Mouse (Mus musculus): ENCODE data around the gene Swap70. TPM values are rescaled to one million over a fixed set of nuclear protein-coding genes. Genes with fewer than 3 reads are reported as not detected.

The Swap70 gene
- total RNA-seq, 2 experiments from 2014 or later = 16.0 to 20.4 TPM

GRCm38 (mm10) chr7:110306281-110306680 lies 84.8 kb downstream of the Swap70 start:
- DNase-seq = no peak

DNA sequence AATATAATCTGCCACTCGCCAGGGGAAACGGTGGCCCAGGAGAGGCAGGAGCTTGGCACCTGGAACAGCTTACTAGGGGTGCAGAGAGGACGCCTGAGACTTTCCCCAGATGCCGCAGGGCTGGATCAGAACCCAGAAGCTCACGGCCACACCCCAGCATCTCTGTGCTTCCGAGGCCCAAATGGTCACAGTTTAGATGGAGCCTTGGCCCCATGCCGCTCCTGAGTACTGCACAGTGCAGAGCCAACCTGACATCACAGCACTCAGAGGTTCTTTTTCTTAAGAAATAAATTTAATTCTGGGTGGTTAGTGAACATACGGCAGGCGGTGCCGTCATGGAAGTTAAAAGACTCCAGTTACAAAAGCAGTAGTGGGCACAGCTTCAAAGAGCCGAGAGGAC lies 86.2 kb downstream of the Swap70 start:
- no peak for DNase-seq

DNA sequence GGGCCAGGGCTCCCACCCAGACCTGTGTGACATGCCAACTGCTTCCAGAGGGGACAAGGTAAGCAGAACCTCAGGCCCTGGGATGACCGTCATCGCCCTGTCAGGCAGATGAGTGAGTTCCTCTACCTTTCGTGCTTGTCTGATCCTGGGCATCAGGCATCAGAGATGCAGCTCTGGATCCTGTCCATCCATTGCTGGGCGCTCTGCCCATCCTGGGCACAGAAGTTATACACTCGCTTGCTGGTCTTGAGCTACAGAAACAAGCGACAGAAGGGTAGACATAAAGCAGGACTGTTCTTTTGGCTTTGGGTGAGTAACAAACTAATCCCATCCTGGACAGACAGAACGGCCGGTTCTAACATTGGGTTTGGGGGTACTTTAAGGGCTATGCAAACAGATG lies 87.7 kb downstream of the Swap70 start:
- DNase-seq = no peak

- no peak for DNase-seq
Observed at GRCm38 (mm10) chr7:110313392-110314055, 92.0 kb downstream of the Swap70 start.

GRCm38 (mm10) chr7:110314401-110314890 lies 92.9 kb downstream of the Swap70 start:
- no peak for DNase-seq

DNA sequence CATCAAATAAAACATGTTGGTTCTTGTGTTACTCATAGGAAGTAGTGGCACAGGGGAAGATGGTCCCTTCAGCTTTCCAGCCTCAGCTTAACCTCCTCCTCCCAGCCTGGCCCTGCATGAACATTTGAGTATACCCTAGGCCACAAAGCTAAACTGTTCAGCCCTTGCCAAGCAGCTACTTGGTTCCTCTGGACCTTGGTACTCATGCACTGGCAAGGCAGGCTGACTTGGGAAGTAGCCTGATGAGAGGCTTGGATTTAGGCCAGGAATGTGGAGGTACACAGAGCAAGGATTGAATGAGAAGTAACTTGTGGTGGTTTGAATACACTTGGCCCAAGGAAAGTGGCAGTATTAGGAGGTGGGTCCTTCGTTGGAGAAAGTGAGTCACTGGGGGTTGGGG lies 93.8 kb downstream of the Swap70 start:
- no peak for DNase-seq

GRCm38 (mm10) chr7:110317412-110317811 lies 95.9 kb downstream of the Swap70 start:
- no peak for DNase-seq

DNA sequence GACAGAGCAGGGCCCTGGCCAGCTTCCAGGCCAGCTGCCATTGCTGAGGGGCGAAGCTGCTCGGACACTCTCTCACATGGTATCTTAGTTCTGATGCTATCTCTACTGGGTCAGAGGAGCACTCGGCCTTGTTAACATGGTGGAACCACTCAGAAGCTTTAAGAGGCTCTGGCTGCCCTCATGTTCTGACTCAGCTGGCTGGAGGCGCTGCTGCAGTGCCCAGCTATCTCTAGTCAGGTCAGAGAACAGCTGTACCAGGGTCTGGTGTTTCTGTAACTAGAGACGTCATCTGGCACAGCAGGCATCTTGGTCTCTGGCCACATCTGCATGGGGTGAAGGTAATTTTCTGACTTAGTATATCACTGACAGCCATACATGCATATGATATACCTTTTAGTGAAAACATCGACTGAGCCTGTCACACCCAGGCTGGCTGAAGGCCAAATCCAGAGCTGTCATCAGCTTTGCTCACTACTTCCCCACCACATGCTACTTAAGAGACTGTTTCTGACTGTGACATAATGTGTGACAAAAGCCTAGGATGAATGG lies 97.5 kb downstream of the Swap70 start:
- DNase-seq = peak in 1 of 2 experiments; percentile 31

DNA sequence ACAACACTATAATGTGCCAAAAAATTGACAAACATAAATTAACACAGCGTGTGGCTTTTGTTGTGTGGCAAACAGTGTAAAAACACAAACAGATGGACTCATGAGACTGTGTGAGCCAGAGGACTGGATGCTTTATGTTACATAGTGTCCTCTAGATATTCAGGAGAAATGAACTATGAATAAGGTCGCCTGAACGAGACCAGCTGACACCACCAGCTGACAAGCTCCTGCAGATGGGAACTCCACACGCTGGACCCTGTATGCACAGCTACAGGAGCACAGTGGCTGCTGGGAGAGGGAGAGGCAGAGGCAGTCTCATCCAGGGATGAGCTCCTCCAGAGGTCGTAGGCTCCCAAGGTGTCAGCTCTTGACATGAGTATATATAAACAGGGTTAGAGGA lies 99.6 kb downstream of the Swap70 start:
- no peak for DNase-seq

GRCm38 (mm10) chr7:110324852-110325251 lies 103.3 kb downstream of the Swap70 start:
- DNase-seq = no peak

DNA sequence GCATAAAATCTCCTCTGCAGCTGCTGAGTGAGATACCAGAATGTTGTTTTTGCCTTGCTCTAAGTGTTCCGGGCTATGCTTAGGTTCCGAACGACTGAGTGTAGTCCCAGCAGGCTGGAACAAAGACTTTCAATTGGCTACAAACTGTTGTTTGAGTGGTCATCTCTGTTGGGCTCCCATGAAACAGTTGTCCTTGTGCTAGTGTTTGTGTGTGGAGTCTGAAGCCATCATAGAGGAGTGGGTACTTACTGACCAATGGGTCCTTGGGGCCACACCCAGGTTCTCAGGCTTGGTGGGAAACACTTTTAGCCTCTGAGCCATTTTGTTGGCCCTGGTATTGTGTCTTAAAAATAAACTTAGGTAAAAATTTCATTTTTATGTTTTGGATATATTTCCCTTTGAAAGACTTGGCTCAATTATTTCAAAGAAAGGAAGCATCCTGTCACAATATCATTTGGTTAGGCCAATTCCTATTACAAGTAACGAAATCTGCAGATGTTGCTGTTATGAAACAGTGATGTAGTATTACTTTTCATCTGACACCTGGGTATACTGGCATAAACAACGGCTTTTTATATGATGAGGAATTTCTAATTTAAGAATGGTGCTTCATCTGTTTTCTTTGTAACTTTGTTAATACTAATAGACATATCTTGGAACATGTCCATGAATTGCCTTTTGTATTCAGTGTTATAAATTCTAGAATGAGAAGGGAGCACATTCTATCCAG lies 104.0 kb downstream of the Swap70 start:
- DNase-seq = no peak

Other genes with a start within 250 kb of the Swap70 start
- 10 to 100 TPM; 48.5 to 51.7 TPM for gene Tmem41b, start 234.8 kb upstream of the Swap70 start, total RNA-seq (2021)
- gene Ipo7, start 203.4 kb upstream of the Swap70 start, total RNA-seq (2021) = 100 to 1,000 TPM in 1 of 2 experiments, 10 to 100 TPM in 1; 86.1 to 103 TPM
- gene Zfp143, start 160.5 kb upstream of the Swap70 start, total RNA-seq (2021) = 10 to 100 TPM; 11.1 to 13.1 TPM
- gene Wee1, start 99.7 kb upstream of the Swap70 start, total RNA-seq (2021) = 10 to 100 TPM; 10.3 to 12.2 TPM

All from adrenal gland, postnatal 36 days (tissue).